Mouse (Mus musculus): ENCODE measurements around the gene Zfp827. TPM values are rescaled to one million over a fixed set of nuclear protein-coding genes. Genes with fewer than 3 reads are reported as not detected.

Gene Zfp827
- total RNA-seq, 2 experiments from 2014 or later = 21.9 to 24.6 TPM

GRCm38 (mm10) chr8:79151644-79152043, 123.4 kb downstream of the Zfp827 start:
- no peak for DNase-seq
- intact Hi-C loops (cut with DNase I) = no loop called here

GRCm38 (mm10) chr8:79153201-79153600, 125.0 kb downstream of the Zfp827 start:
- DNase-seq = no peak
- intact Hi-C loops (cut with DNase I) = no loop called here

- DNase-seq = no peak
- intact Hi-C loops (cut with DNase I) = no loop called here
Measured at GRCm38 (mm10) chr8:79153637-79154036, 125.4 kb downstream of the Zfp827 start.

- intact Hi-C loops (cut with DNase I) = no loop called here
- no peak for DNase-seq
Measured at GRCm38 (mm10) chr8:79155556-79156161, 127.4 kb downstream of the Zfp827 start.

- intact Hi-C loops (cut with DNase I) = no loop called here
- DNase-seq = no peak
Measured at GRCm38 (mm10) chr8:79157366-79157765, 129.1 kb downstream of the Zfp827 start.

GRCm38 (mm10) chr8:79158357-79158756, 130.1 kb downstream of the Zfp827 start:
- DNase-seq = no peak
- intact Hi-C loops (cut with DNase I) = no loop called here

GRCm38 (mm10) chr8:79159397-79159796, 131.2 kb downstream of the Zfp827 start:
- intact Hi-C loops (cut with DNase I) = no loop called here
- no peak for DNase-seq

GRCm38 (mm10) chr8:79160302-79160701, 132.1 kb downstream of the Zfp827 start:
- peak in 1 of 2 experiments; percentile 22 for DNase-seq
- intact Hi-C loops (cut with DNase I) = loop anchor here (5.0 kb wide), 1 partner anchor 128 kb away; no protein-coding TSS in a partner anchor

GRCm38 (mm10) chr8:79161172-79161778, 133.0 kb downstream of the Zfp827 start:
- intact Hi-C loops (cut with DNase I) = loop anchor here (5.0 kb wide), 1 partner anchor 129 kb away; no protein-coding TSS in a partner anchor
- no peak for DNase-seq

- DNase-seq = peak; percentile 84 to 85
- intact Hi-C loops (cut with DNase I) = loop anchor here (5.0 kb wide), 1 partner anchor 130 kb away; no protein-coding TSS in a partner anchor
Measured at GRCm38 (mm10) chr8:79162533-79163308, 134.5 kb downstream of the Zfp827 start.

GRCm38 (mm10) chr8:79164336-79164735, 136.1 kb downstream of the Zfp827 start:
- no peak for DNase-seq
- intact Hi-C loops (cut with DNase I) = loop anchor here (5.0 kb wide), 1 partner anchor 132 kb away; no protein-coding TSS in a partner anchor

GRCm38 (mm10) chr8:79165276-79165675, 137.0 kb downstream of the Zfp827 start:
- intact Hi-C loops (cut with DNase I) = no loop called here

GRCm38 (mm10) chr8:79173606-79174005, 145.4 kb downstream of the Zfp827 start:
- intact Hi-C loops (cut with DNase I) = no loop called here
- DNase-seq = no peak

More at GRCm38 (mm10) chr8:79165276-79165675, 137.0 kb downstream of the Zfp827 start:
- DNase-seq = no peak

- intact Hi-C loops (cut with DNase I) = no loop called here
- no peak for DNase-seq
Measured at GRCm38 (mm10) chr8:79175991-79176390, 147.8 kb downstream of the Zfp827 start.

GRCm38 (mm10) chr8:79179678-79180077, 151.4 kb downstream of the Zfp827 start:
- no peak for DNase-seq
- intact Hi-C loops (cut with DNase I) = no loop called here

GRCm38 (mm10) chr8:79185488-79185887, 157.3 kb downstream of the Zfp827 start:
- intact Hi-C loops (cut with DNase I) = no loop called here
- DNase-seq = no peak

- intact Hi-C loops (cut with DNase I) = no loop called here
- no peak for DNase-seq
Measured at GRCm38 (mm10) chr8:79190071-79190470, 161.8 kb downstream of the Zfp827 start.

GRCm38 (mm10) chr8:79196481-79196880, 168.2 kb downstream of the Zfp827 start:
- DNase-seq = no peak

GRCm38 (mm10) chr8:79198675-79199074, 170.4 kb downstream of the Zfp827 start:
- intact Hi-C loops (cut with DNase I) = no loop called here
- DNase-seq = no peak

More at GRCm38 (mm10) chr8:79196481-79196880, 168.2 kb downstream of the Zfp827 start:
- intact Hi-C loops (cut with DNase I) = no loop called here

GRCm38 (mm10) chr8:79201446-79202147, 173.4 kb downstream of the Zfp827 start:
- no peak for DNase-seq
- intact Hi-C loops (cut with DNase I) = no loop called here

GRCm38 (mm10) chr8:79206895-79207294, 178.7 kb downstream of the Zfp827 start:
- intact Hi-C loops (cut with DNase I) = no loop called here
- DNase-seq = peak; percentile 76 to 80

All from heart, postnatal 10 days (tissue).